Mouse (Mus musculus) kidney, adult 11 months (tissue): Measurements from ENCODE around the gene N4bp1.

Experiments
- DNase-seq: peaks from one replicate; pipeline ENCODE4 v3.0.0; 2022

N4bp1 gene

GRCm38 (mm10) chr8:86853989-86854373 lies 31.1 kb downstream of the N4bp1 start:
- DNase-seq, result no peak

DNA sequence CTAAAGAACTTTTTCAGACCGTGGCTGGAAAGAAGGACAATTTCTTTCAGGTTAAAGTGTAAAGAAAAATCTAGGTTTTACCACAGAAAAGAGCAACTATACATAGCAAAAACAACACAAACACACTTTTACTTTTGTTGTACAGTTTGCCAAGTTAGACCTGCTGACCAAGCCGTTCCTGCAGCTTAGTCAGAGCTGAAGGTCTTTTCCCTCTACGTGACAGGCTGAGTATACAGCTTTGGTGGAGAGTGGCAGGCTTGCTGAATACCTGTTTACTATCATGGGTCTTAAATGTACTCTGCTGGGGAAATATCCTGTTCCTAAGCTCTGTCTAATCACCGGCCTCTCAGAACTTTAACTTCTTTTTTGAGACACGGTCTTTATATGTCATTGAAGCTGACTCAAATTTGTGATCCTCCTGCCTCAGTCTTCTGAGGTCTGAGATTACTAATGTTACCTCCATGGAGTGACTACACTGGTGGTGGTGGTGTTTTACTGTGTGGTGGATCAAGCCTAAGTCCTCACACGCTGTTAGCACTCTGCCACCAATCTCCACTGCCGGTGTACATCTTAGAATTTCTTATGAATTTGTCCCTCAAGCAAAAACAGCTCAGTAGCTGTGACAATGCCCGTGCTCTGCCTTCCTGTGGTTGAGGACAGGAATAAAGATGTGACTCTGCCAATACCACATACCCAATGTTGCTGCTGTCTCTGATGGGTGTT lies 31.6 kb downstream of the N4bp1 start:
- DNase-seq, result no peak

GRCm38 (mm10) chr8:86852491-86852890 lies 32.6 kb downstream of the N4bp1 start:
- DNase-seq, result no peak

DNA sequence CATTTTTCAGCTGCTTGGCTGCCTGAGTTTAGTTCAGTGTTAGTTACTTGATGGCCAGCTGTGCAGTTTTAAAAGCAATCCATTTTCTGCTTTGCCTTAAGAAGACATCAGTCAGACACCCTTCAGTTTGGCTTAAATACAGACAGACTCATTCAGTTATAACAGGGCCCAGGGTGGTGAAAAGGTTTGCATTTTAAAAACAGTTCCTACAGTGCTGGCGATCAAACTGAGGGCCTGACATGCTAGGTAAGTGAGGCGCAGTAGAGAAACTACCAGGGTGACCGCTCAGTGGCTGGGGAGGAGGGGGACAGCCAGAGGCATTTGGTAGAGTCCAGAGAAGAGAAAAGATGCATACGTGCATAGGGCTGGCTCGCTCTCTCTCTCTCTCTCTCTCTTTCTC lies 36.2 kb downstream of the N4bp1 start:
- no peak for DNase-seq

DNA sequence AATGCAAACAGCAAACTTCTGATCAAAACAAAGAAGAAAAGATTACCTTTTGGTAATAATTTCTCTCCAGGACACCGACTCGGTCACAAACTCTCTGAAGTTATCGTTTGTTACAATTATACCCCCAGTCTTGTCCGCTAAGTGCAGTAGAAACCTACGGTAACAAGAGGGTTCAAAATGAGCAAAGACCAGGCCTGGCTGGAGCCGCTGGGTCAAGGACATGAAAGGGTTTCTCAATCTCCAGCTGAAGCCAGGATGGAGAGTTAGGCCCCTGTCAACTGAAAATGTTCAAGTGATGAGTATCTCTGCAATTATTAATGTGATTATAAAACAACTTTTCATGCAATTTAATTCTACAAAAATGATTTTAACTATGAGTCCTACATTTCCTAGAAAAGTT lies 36.7 kb downstream of the N4bp1 start:
- no peak for DNase-seq

GRCm38 (mm10) chr8:86847091-86847490 lies 38.0 kb downstream of the N4bp1 start:
- no peak for DNase-seq

GRCm38 (mm10) chr8:86845875-86846274 lies 39.2 kb downstream of the N4bp1 start:
- DNase-seq, result no peak

DNA sequence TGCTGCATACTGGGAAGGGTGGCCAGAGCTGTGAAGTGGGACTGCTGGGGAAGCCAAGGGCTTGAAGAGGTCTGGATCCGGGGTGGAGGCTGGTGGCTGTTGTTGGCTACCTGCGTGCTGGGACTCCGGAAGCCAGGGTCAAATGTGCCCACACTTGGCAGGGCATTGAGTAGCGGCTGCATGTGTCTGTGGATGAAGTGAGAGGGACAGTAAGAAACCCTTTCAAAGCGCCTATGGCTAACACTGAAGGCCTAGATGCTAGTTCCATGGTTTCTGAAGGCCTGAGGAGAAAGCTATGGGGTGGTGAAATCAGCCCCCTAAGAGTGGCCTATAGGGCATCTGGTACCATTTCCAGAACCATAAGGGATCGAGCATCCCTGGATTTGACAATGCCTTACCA lies 40.2 kb downstream of the N4bp1 start:
- no peak for DNase-seq

DNA sequence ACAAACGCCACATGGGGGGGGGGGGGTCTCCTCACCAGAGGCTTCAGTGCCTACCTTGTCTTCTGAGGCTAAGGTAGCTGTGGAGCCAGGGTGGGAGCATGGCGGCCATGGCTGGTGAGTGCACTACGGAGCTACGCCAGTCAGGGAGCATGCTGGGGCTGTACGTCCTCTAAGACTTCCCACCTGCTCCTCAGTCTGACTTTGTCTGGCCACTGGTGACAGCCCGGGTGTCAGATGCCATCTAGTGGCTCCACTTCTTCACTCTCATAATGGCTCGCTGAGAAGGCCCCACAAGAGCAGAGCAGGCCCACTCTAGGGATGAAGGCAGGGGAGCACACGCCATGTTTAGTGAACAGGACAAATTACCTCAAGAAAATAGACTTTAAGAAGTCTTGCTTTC lies 41.2 kb downstream of the N4bp1 start:
- no peak for DNase-seq

DNA sequence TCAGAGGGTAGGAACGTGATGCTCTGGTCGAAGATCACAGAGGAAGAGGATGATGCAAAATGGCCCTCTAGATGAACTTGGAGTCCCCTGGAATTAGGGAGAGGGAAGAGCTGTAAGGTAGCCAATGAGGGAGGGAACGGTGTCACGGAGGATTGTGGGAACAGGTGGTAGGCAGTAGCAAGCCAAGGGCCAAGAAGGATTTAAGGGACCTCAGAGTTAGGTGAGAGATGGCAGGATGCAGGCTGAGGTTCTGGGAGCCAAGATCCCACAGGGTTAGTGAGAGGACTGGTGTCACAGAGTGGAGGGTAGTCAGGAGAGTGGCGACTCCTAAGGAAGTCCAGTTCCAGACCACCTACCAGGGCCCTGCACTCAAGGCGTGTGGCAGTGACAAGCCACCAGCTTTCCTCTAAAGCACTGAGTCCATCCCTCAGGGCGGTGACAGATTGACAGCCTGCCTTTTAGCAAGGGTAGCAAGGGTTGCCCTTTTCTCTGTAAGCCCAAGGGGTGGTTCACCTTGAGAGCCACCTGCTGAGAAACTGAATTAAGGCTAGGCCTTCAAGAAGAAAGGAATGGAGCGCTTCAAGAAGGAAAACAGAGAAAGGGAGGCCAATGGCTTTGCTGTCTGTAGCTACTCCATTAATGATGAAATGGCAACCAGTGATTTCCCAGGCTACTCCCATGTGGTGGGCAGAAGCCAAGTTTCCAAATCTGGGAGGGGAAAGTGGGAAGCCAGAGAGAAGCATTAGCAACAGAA lies 43.3 kb downstream of the N4bp1 start:
- DNase-seq, result no peak

DNA sequence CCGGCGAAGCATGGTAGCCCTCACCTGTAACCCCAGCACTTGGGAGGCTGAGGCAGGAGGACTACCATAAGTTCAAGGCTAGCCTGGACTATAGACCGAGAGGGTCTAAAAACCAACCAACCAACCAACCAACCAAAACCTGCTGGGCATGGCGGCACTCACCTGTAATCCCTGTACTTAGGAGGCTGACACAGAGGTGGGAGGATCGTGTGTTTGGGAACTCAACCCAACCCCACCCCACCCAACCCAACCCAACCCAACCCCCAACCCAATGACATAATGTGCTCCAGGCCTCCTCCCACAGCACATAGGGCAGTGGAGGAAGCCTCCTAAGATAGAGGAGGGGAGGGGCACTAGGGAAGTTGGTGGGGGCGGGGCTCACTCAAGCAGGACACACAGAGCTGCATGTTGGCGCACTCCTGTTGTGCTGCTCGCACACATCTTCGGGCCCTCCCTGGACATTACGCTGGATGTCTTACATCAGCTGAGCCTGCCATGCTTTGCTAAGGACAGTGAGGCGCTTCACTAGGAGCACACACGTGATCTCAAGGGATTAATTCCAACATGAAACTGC lies 44.9 kb downstream of the N4bp1 start:
- no peak for DNase-seq

GRCm38 (mm10) chr8:86838707-86839438 lies 46.2 kb downstream of the N4bp1 start:
- no peak for DNase-seq

DNA sequence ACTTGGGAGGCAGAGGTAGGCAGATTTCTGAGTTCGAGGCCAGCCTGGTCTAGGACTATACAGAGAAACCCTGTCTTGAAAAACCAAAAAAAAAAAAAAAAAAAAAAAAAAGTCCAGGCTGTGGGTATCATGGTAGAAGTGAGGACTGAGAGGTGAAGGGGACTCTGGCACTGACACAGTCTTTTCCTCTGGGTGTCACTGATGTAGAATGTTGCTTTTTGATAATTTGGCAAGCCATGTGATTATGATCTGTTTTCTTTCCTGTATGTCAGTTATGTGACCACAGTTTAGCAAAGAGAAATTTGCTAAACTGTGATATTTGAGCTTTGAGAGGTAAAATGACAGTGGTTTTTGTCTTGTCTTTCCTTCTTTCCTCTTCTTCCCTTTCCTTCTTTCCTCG lies 47.8 kb downstream of the N4bp1 start:
- DNase-seq, result no peak

DNA sequence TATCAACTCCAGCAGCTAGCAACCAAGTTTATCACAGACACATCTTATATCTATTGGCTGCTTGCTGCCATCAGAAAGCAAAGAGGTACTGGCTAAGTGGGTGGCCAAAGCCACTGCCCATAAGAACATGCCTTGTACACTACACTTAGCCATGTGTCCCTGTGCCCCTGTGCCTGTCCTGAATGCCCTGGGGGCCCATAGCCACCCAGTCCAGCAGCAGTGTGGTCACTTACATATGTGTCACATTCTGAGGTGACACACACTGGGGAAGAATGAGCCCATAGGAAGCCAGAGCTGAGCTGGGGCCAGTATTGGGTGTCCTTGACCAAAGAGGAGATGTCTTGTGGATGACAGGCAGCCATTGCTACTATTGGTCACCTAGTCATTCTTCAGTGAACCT lies 49.2 kb downstream of the N4bp1 start:
- no peak for DNase-seq

DNA sequence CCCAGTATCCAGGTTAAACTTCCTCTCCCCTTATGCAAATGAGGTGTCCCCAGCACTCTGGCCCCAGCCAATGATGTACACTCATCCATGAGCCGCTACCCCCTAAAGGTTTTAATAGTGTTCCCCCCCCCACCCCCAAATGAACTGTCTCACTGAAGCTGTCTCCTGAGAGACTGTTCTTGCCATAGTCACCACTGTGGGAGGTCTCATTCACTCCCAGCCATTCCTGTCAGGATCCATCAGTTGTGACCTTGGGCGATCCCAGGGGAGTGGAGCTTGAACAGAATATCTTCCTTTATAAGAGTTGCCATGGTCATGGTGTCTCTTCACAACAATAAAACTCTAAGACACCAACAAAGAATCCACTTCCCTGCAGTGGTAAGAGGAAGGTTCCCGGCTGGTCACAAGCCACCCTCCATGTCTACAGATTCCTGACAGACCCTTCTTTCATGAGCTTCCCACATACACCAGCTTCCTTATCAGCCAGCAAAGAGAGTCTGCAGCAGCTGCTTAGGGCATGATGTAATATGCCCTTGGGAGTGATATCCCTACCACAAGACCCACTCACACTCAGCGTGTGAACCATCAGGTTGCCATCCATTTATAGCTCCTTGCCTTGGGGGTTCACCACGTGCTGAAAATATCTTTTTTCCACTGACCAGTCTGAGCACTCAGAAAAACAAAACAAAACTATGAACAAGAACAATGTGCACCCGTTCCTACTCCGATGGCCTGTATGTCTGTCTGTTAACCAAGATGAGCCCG lies 50.4 kb downstream of the N4bp1 start:
- no peak for DNase-seq

GRCm38 (mm10) chr8:86833937-86834336 lies 51.1 kb downstream of the N4bp1 start:
- no peak for DNase-seq

GRCm38 (mm10) chr8:86828925-86829324 lies 56.1 kb downstream of the N4bp1 start:
- no peak for DNase-seq

DNA sequence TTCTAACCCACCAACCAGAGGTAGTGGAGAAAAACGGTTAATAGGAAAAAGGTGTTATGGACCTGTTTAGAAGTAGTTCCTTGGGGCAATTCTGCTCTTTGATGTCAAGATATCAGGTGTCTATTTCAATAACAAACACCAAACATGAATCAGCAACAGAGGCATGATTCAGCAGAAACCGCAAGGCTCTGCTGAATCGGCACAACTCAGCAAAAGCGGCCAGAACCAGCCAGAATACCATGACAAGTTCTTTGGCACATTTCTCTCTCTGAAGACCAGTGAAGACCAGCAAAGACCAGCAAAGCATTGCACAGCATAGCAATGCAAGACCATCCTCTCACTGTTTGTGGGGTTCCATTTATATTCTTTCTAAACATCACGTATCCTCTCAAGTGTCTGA lies 57.9 kb downstream of the N4bp1 start:
- no peak for DNase-seq

- DNase-seq, result no peak
Measured at GRCm38 (mm10) chr8:86826538-86826937, 58.5 kb downstream of the N4bp1 start.

GRCm38 (mm10) chr8:86825674-86826448 lies 59.2 kb downstream of the N4bp1 start:
- DNase-seq, result no peak

DNA sequence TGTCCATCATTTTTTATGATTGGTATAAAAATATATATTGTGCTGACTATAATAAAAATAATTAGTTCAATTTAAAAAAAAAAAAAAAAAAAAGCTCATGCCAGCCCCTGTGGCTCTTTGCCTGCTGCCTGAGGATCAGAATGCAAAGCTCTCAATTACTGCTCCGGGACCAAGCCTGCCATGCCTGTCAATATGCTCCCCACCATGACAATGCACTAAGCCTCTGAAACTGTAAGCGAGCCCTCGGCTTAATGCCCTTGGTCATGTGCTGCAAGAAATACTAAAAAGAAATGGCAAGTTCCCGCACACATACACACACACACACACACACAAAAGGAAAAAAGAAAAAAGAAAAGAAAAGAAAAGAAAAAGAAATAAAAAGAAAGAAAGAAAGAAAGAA lies 60.3 kb downstream of the N4bp1 start:
- DNase-seq, result no peak

DNA sequence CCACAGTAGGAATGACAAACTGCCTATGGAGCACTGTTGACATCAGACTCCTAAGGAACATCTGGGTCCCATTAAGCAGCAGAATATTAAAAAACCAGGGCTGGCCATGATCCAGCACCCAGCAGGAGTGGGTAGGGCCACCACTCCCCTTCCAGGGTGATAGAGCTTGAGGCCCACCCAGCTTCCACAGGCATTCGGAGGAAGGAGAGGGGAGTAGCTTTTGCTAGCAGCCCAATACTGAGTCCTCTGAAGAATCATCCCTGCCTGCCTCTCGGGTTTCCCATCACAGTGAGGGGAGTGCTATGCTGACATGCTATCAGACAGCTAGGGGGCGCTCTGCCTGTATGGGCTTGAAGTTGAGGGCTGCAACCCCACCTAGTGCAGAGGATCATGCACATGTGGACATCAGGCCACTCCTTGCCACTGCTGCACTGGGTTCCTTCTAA lies 64.3 kb downstream of the N4bp1 start:
- no peak for DNase-seq
